Mouse (Mus musculus) forebrain, embryonic 11.5 days (tissue): ENCODE measurements around the gene Ugt1a8. TPM values are rescaled to one million over a fixed set of nuclear protein-coding genes. Genes with fewer than 3 reads are reported as not detected.

Experiments
- polyA plus RNA-seq: library from polyadenylated mRNA; unstranded; fragments of >200 nt; fragmentation: Nextera tagmentation; extraction: Ambion mirVana; gene quantifications from 2 replicates; pipeline ENCODE4 v1.2.1, GENCODE M21; 2014

The Ugt1a8 gene
- polyA plus RNA-seq, 1 experiment from 2014 or later = not detected

Other genes starting within 250 kb of the Ugt1a8 start
- 45.7 and 46.3 TPM in 2 replicates for gene Dgkd, start 234.5 kb upstream of the Ugt1a8 start, polyA plus RNA-seq
- gene Usp40, start 79.3 kb upstream of the Ugt1a8 start, polyA plus RNA-seq = 34.3 and 37.9 TPM in 2 replicates
- gene Ugt1a10, start 32.4 kb upstream of the Ugt1a8 start, polyA plus RNA-seq = not detected in 2 replicates
- gene Ugt1a9, start 17.0 kb upstream of the Ugt1a8 start, polyA plus RNA-seq = not detected in 2 replicates
- 0.44 and 0.72 TPM in 2 replicates for gene Ugt1a7c, start 7.2 kb downstream of the Ugt1a8 start, polyA plus RNA-seq
- not detected in 2 replicates for gene Ugt1a6b, start 15.4 kb downstream of the Ugt1a8 start, polyA plus RNA-seq
- 0.35 and 0.37 TPM in 2 replicates for gene Ugt1a6a, start 47.0 kb downstream of the Ugt1a8 start, polyA plus RNA-seq
- gene Ugt1a5, start 78.2 kb downstream of the Ugt1a8 start, polyA plus RNA-seq = not detected in 2 replicates
- 0.20 TPM in 1 of 2 replicates, not detected in the other for gene Ugt1a2, start 112.8 kb downstream of the Ugt1a8 start, polyA plus RNA-seq
- gene Dnajb3, start 118.0 kb downstream of the Ugt1a8 start, polyA plus RNA-seq = 11.5 and 12.5 TPM in 2 replicates
- not detected in 2 replicates for gene Ugt1a1, start 124.1 kb downstream of the Ugt1a8 start, polyA plus RNA-seq
- gene Mroh2a, start 139.2 kb downstream of the Ugt1a8 start, polyA plus RNA-seq = 2.5 and 3.0 TPM in 2 replicates
- 221 and 223 TPM in 2 replicates for gene Hjurp, start 189.8 kb downstream of the Ugt1a8 start, polyA plus RNA-seq
- gene Trpm8, start 189.8 kb downstream of the Ugt1a8 start, polyA plus RNA-seq = not detected in 2 replicates